Mouse (Mus musculus): ENCODE data around the gene Taf13. TPM values are rescaled to one million over a fixed set of nuclear protein-coding genes. Genes with fewer than 3 reads are reported as not detected.

Gene Taf13
- 19.6 TPM for total RNA-seq (2023)

DNA sequence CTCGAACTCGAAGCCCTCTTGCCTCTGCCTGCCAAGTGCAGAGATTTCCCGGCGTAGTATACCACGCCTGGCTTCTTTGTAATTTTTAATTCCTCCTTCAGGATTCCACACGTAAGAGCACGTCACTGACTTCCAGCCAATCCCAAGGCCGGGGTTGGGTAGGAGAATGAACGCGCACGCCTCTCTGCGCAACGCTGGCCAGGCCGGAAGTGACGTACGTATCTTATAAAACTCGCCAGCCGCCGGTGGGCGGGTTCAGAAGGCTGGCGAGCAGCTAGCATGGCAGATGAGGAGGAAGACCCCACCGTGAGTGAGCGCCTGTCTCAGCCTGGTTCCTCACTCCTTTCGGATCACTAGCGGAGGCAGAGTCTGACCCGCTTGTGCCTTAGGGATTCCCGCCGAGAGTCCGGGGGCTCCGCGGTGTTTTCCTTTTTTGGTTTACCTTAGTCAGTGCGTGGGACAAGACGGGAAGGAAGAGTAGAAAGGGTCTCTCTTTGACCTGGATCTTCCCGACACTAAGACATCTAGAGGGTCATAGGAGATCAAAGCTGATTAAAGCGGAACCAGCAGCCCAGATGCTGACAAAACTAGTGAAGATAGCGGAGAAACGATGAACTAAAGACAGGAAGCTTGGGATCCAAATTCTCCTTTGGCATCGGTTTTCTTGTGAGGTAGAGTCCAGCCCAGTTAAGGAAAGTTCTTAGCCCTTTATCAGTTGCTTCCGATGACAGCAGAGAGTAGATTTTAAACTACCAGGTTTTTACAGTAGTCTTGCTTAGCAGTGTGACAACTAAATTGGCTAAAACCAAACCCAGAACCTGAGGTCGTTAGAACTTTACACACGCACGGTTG, at the start of gene Taf13:
TSS of gene Taf13 (plus strand) at position 256 of the 852 bp plus-strand sequence.

DNA sequence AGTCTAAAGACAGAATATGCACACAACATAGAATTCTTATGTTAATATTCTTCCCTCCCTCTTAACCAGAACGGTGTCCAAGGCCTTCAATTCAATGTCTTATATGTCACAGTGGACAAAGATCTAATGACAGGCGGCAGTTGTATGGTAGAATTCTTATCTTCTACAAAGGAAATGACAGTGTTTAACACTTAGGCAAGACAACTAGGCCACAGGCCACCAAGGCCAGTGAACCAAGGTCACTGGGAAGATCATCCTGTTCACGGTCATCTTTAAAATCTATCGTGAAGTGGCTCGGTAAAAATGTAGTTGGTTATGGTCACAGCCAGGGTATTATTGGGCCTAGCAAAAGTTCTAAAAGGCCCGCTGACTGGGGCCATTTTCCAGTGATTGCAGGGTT, 37.5 kb upstream of the Taf13 start, which contains the start of gene 1700013F07Rik:
TSS of gene 1700013F07Rik (plus strand) at position 200 of the 400 bp plus-strand sequence.

DNA sequence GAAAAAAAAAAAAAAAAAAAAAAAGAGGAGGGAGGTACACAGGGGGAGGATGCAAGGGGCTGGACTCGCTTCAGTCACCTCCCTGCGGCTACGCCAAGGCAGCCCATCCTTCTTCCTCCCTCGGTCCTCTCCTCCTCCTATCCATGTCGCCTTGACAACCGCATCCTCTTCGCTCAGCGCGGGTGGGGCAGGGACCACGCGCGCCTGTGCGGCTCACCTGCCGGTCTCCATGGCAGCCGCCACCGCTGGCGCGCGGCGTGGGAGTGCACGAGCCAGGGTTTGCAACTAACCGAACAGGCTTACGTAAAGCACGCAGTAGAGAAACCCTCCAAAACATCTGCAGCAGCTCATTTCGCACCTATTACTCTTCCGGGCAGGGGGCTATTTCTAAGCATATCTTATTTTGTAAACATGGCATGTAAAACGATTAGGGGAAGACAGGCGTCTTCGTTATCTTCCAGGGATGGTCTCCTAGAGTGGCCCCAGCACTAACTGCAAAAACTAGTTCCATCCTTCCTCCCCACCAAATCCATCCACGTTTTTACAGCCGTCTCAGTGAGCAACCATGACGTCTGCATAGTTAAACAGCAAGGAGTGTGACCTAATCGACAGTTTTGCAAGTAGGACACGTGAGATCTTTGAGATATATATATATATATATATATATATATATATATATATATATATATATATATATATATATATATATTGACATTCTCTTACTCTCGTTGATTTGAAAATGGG, 34.8 kb upstream of the Taf13 start, which contains the start of gene 5330417C22Rik:
TSS of gene 5330417C22Rik (minus strand) at position 20 of the 744 bp plus-strand sequence.

DNA sequence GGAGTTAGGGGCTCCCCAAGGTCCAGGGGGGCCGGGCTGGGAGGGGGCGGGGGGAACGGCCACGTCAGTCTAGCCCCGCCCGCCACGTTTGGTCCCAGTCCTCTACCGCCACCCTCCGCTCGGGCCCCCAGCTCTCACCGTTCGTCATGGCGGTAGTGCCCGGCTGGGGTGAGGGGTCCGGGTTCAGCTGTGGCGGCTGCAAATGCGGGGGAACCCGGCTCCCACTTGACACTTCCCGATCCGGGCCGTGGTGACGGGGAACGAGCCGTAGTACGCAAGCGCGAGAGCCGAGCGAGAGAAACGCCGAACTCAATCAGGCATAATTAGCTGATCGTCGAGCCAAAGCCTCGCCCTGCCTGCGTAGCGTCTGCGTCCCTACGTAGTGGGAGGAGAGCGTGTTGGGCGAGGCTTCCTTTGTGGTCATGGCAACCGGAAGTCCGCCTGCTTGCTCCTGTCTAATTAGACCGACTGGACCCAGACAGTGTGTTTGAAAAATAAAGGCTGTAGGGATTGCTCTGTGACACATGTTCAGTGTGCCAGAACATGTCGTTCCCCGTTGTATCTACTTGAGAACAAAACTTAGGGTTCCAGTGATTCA, 9.3 kb upstream of the Taf13 start, which contains the start of gene Tmem167b:
TSS of gene Tmem167b (minus strand) at position 334 of the 598 bp plus-strand sequence.

DNA sequence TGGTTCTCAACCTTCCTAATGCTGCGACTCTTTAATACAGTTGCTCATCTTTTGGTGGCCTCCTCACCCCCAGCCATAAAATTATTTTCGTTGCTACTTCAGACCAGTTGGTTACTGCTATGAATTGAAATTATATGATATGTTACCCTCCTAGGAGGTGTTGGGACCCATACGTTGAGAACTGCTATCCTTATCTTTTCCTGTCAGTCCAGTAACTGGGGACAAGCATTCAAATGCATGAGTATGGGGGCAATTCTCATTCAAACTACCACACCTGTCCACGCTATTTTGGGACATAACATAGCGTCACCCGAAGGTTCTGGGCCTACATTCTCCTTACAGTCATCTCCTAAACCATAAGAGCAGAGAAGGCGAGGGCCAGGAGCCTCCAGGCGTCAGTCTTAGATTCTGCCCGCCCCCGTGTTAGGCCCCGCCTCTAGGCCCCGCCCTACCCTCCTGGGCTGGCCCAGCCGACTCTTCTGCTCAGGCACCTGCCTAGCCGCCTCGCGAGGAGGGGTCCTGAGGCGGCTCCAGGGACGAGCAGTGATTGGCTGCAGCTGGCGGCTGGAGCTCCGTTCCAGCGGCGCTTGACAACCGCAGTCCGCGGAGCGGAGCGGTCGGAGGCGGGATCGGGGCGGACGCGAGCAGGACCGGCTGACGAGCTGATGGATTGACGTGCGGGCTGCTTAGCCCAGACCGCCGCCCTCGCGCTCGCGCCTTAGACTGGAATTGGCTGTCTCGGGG, 19.5 kb downstream of the Taf13 start, which contains the start of gene Wdr47:
TSS of gene Wdr47 (plus strand) at position 494 of the 744 bp plus-strand sequence.

Other genes starting within 250 kb of the Taf13 start
- not detected for gene Mybphl, start 206.8 kb upstream of the Taf13 start, total RNA-seq (2023)
- 0.41 TPM for gene Psrc1, start 187.9 kb upstream of the Taf13 start, total RNA-seq (2023)
- 8.8 TPM for gene Celsr2, start 156.1 kb upstream of the Taf13 start, total RNA-seq (2023)
- 150 TPM for gene Sars, start 126.5 kb upstream of the Taf13 start, total RNA-seq (2023)
- not detected for gene 1700013F07Rik, start 37.5 kb upstream of the Taf13 start, total RNA-seq (2023)
- gene 5330417C22Rik, start 35.2 kb upstream of the Taf13 start, total RNA-seq (2023) = 0.38 TPM
- gene Tmem167b, start 9.2 kb upstream of the Taf13 start, total RNA-seq (2023) = 41.9 TPM
- gene Wdr47, start 19.6 kb downstream of the Taf13 start, total RNA-seq (2023) = 17.1 TPM
- 39.8 TPM for gene Clcc1, start 82.2 kb downstream of the Taf13 start, total RNA-seq (2023)
- gene Gpsm2, start 150.6 kb downstream of the Taf13 start, total RNA-seq (2023) = 5.7 TPM
- gene Aknad1, start 168.0 kb downstream of the Taf13 start, total RNA-seq (2023) = not detected

All from CD4-positive naive resting alpha-beta T cell, adult 57 days (primary cell).